Mouse (Mus musculus): Measurements from ENCODE around the gene Pik3c2b. TPM values are rescaled to one million over a fixed set of nuclear protein-coding genes. Genes with fewer than 3 reads are reported as not detected.

The Pik3c2b gene
- polyA plus RNA-seq, 1 experiment, result 0.01 TPM

DNA sequence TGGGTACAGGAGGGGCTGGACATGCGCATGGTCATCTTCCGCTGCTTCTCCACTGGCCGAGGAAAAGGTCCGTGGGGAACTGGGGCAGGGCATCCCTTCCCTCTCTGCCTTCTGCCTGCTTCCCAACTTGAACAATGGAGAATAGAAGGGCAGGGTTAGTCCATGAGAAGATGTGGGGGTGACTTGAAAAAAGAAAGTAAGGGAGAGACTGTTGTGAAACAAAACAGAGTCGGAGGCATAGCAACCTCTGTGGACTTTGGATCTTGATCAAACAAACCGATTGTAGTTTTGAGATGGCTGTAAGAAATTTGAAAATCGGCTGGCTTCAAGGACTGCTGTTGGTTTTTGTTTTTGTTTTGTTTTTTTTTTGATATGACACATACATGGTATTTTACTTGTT, 48.3 kb downstream of the Pik3c2b start:
- Histone ChIP-seq H3K4me1 (ENCODE audit: control insufficient read depth) (no peaks in the 10 kb centered on the region), H3K9me3 (ENCODE audit: control insufficient read depth, low read length) (no peaks in the 10 kb centered on the region), H3K36me3 (ENCODE audit: control insufficient read depth) (no peaks in the 10 kb centered on the region), H3K27me3 (ENCODE audit: control insufficient read depth) (no peaks in the 10 kb centered on the region), H3K4me3 (replicated peaks) (no peak overlapping the region)
- TF ChIP-seq GATA1 (IDR thresholded peaks at IDR 0.05; ENCODE audit: low read length), result no peak
- TF ChIP-seq TAL1 (IDR thresholded peaks at IDR 0.05; ENCODE audit: low read length), result no peak

- no peak for TF ChIP-seq GATA1 (IDR thresholded peaks at IDR 0.05; ENCODE audit: low read length)
- no peak for TF ChIP-seq TAL1 (IDR thresholded peaks at IDR 0.05; ENCODE audit: low read length)
- Histone ChIP-seq H3K4me3 (replicated peaks) (no peak overlapping the region), H3K27me3 (ENCODE audit: control insufficient read depth) (no peaks in the 10 kb centered on the region), H3K9me3 (ENCODE audit: control insufficient read depth, low read length) (no peaks in the 10 kb centered on the region), H3K4me1 (ENCODE audit: control insufficient read depth) (peaks cover 6% of the 10 kb centered on the region), H3K36me3 (ENCODE audit: control insufficient read depth) (no peaks in the 10 kb centered on the region)
Observed at GRCm38 (mm10) chr1:133100980-133101798, 55.7 kb downstream of the Pik3c2b start.

- Histone ChIP-seq H3K9me3 (ENCODE audit: control insufficient read depth, low read length) (no peaks in the 10 kb centered on the region), H3K36me3 (ENCODE audit: control insufficient read depth) (no peaks in the 10 kb centered on the region), H3K4me1 (ENCODE audit: control insufficient read depth) (peaks cover 6% of the 10 kb centered on the region), H3K27me3 (ENCODE audit: control insufficient read depth) (no peaks in the 10 kb centered on the region), H3K4me3 (replicated peaks) (no peak overlapping the region)
- TF ChIP-seq TAL1 (IDR thresholded peaks at IDR 0.05; ENCODE audit: low read length) (no peak), GATA1 (IDR thresholded peaks at IDR 0.05; ENCODE audit: low read length) (no peak)
Observed at GRCm38 (mm10) chr1:133102108-133102507, 56.6 kb downstream of the Pik3c2b start.

GRCm38 (mm10) chr1:133103315-133103714, 57.8 kb downstream of the Pik3c2b start:
- Histone ChIP-seq H3K4me1 (ENCODE audit: control insufficient read depth) (peaks cover 6% of the 10 kb centered on the region), H3K9me3 (ENCODE audit: control insufficient read depth, low read length) (no peaks in the 10 kb centered on the region), H3K27me3 (ENCODE audit: control insufficient read depth) (no peaks in the 10 kb centered on the region), H3K36me3 (ENCODE audit: control insufficient read depth) (no peaks in the 10 kb centered on the region), H3K4me3 (replicated peaks) (no peak overlapping the region)
- TF ChIP-seq TAL1 (IDR thresholded peaks at IDR 0.05; ENCODE audit: low read length), result no peak
- no peak for TF ChIP-seq GATA1 (IDR thresholded peaks at IDR 0.05; ENCODE audit: low read length)

DNA sequence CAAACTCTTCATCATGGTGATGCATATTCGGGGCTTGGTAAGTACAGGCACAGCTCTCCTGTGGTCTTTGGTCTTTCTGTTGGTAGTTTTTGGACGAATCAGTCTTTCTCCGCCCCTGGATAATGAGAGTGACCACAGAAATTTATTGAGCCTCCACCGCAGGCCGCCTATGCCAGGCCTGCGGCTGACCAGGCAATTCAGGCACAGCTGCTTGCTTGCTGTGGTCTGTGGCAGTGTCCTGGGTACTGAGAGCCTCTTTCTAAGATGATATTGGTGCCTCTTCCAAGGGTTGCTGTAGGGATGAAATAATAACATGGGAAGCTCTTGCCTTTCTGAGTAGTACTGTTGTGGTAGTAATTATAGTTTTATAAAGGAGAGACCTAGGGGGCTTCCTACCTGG, 58.4 kb downstream of the Pik3c2b start:
- Histone ChIP-seq H3K27me3 (ENCODE audit: control insufficient read depth) (no peaks in the 10 kb centered on the region), H3K4me3 (replicated peaks) (no peak overlapping the region), H3K36me3 (ENCODE audit: control insufficient read depth) (no peaks in the 10 kb centered on the region), H3K9me3 (ENCODE audit: control insufficient read depth, low read length) (no peaks in the 10 kb centered on the region), H3K4me1 (ENCODE audit: control insufficient read depth) (peaks cover 6% of the 10 kb centered on the region)
- TF ChIP-seq GATA1 (IDR thresholded peaks at IDR 0.05; ENCODE audit: low read length) (no peak), TAL1 (IDR thresholded peaks at IDR 0.05; ENCODE audit: low read length) (no peak)

DNA sequence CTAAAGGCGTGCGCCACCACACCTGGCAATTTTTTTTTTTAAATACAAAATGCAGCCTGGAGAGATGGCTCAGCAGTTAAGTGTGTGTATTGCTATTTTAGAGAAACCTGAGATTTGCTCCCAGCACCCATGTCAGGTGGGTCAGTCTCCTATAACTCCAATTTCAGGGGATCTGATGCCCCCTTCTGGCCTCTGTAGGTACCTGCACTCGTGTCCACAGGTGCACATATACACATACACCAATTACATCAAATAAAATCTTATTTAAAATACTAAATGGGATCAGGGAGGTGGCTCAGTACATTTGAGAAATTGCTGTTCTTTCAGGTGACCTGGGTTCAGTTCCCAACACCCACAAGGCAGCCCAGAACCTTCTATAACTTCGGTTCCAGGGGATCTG, 70.6 kb downstream of the Pik3c2b start:
- H3K4me3 ChIP-seq (replicated peaks), result no peak overlapping the region
- TF ChIP-seq GATA1 (IDR thresholded peaks at IDR 0.05; ENCODE audit: low read length) (no peak), TAL1 (IDR thresholded peaks at IDR 0.05; ENCODE audit: low read length) (no peak)
- no peaks in the 10 kb centered on the region for H3K27me3 ChIP-seq (ENCODE audit: control insufficient read depth)
- no peaks in the 10 kb centered on the region; the same call in 1 of the 2 replicates for H3K36me3 ChIP-seq (ENCODE audit: control insufficient read depth)
- peaks cover 36% of the 10 kb centered on the region for H3K4me1 ChIP-seq (ENCODE audit: control insufficient read depth)
- peaks cover 4% of the 10 kb centered on the region for H3K9me3 ChIP-seq (ENCODE audit: control insufficient read depth, low read length)

GRCm38 (mm10) chr1:133118127-133118526, 72.7 kb downstream of the Pik3c2b start:
- H3K36me3 ChIP-seq (ENCODE audit: control insufficient read depth), result no peaks in the 10 kb centered on the region; the same call in 1 of the 2 replicates
- H3K9me3 ChIP-seq (ENCODE audit: control insufficient read depth, low read length), result peaks cover 4% of the 10 kb centered on the region
- no peaks in the 10 kb centered on the region for H3K27me3 ChIP-seq (ENCODE audit: control insufficient read depth)
- no peak overlapping the region for H3K4me3 ChIP-seq (replicated peaks)
- H3K4me1 ChIP-seq (ENCODE audit: control insufficient read depth), result peaks cover 40% of the 10 kb centered on the region
- TF ChIP-seq GATA1 (IDR thresholded peaks at IDR 0.05; ENCODE audit: low read length) (no peak), TAL1 (IDR thresholded peaks at IDR 0.05; ENCODE audit: low read length) (no peak)

DNA sequence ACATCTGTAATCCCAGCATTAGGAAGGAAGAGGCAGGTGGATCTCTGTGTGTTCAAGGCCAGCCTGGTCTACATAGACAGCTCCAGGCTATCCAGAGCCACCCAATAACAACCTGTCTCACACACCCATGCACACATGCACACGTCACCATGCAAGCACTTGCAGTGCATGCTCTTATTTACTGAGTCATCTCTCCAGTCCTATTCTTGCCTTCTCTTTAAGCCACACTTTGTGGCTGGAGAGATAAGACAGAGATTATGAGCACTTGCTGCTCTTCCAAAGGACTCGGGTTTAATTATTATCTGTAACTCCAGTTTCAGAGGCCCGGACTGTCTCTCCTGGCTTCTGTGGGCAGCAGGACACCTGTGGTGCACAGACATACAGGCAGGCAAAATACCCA, 73.4 kb downstream of the Pik3c2b start:
- H3K9me3 ChIP-seq (ENCODE audit: control insufficient read depth, low read length), result peaks cover 4% of the 10 kb centered on the region
- H3K36me3 ChIP-seq (ENCODE audit: control insufficient read depth), result no peaks in the 10 kb centered on the region; the same call in 1 of the 2 replicates
- H3K4me3 ChIP-seq (replicated peaks), result peak overlapping the region; percentile 2
- TF ChIP-seq TAL1 (IDR thresholded peaks at IDR 0.05; ENCODE audit: low read length), result 0 out of 3 replicates have a peak, but pooled peaks have one; percentile 24
- peak; percentile 40 for TF ChIP-seq GATA1 (IDR thresholded peaks at IDR 0.05; ENCODE audit: low read length)
- H3K4me1 ChIP-seq (ENCODE audit: control insufficient read depth), result peaks cover 40% of the 10 kb centered on the region
- H3K27me3 ChIP-seq (ENCODE audit: control insufficient read depth), result no peaks in the 10 kb centered on the region

DNA sequence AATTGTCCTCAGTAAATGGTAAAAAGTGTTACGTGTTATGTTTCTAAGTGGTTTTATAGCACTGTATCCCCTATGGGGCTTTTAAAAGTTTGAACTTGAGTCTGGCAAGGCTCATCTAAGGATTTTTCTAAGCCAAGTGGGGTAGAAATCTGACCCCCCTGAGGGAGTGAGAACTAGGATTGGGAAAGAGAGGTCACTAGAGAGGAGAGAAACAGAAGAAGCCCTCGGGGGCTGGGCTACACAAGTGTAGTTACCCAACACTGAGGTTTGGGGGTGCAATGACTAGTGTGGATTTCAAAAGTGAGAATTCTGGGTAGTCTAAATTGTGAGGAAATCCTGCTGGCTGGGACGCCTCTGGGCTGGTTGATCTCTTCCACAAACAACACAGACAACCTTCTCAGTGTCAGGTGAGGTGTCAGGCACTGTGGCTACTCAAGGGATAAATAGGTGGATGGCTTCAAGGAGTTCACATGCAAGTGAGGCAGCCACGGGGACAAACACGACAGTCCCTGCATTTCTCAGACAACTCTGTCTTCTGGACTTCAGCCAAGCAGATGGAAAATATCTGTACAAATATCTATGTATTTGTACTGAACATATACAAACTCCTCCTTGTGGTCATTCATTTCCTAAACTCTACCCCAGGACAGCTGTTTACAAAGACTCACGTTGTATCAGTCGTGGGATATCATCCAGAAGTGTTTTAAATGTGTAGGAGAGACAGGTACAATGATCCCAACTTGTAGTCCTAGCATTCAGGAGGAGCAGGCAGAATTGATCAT, 74.7 kb downstream of the Pik3c2b start:
- no peaks in the 10 kb centered on the region for H3K36me3 ChIP-seq (ENCODE audit: control insufficient read depth)
- no peak overlapping the region for H3K4me3 ChIP-seq (replicated peaks)
- TF ChIP-seq TAL1 (IDR thresholded peaks at IDR 0.05; ENCODE audit: low read length), result no peak
- no peak for TF ChIP-seq GATA1 (IDR thresholded peaks at IDR 0.05; ENCODE audit: low read length)
- no peaks in the 10 kb centered on the region for H3K27me3 ChIP-seq (ENCODE audit: control insufficient read depth)
- H3K4me1 ChIP-seq (ENCODE audit: control insufficient read depth), result peaks cover 42% of the 10 kb centered on the region
- H3K9me3 ChIP-seq (ENCODE audit: control insufficient read depth, low read length), result peaks cover under 1% of the 10 kb centered on the region
